Mouse (Mus musculus): Measurements from ENCODE around the gene Hcrt.

The Hcrt gene

GRCm38 (mm10) chr11:100749469-100749868, 13.3 kb downstream of the Hcrt start:
- no peaks in the 10 kb centered on the region for H3K9me3 ChIP-seq (ENCODE audit: low read length)
- no peak for TF ChIP-seq NANOG (IDR thresholded peaks at IDR 0.05; ENCODE audit: borderline replicate concordance, low read length)
- no peak for TF ChIP-seq POU5F1 (IDR thresholded peaks at IDR 0.05; ENCODE audit: borderline replicate concordance, low read length)
- no peak for TF ChIP-seq CTCF (conservative IDR thresholded peaks at IDR 0.05; ENCODE audit: low read length)
- H3K27me3 ChIP-seq (ENCODE audit: insufficient read depth, low read length): peaks cover 56% of the 10 kb centered on the region
- H3K36me3 ChIP-seq (ENCODE audit: insufficient read depth, low read length): no peaks in the 10 kb centered on the region
- H3K4me3 ChIP-seq (replicated peaks; ENCODE audit: low read length): peak overlapping the region; percentile 64
- peaks cover 52% of the 10 kb centered on the region for H3K4me1 ChIP-seq (replicated peaks; ENCODE audit: low read depth, low read length)

GRCm38 (mm10) chr11:100748620-100749019, 14.1 kb downstream of the Hcrt start:
- no peaks in the 10 kb centered on the region for H3K9me3 ChIP-seq (ENCODE audit: low read length)

GRCm38 (mm10) chr11:100747114-100747513, 15.6 kb downstream of the Hcrt start:
- H3K4me1 ChIP-seq (replicated peaks; ENCODE audit: low read depth, low read length): peaks cover 46% of the 10 kb centered on the region
- H3K9me3 ChIP-seq (ENCODE audit: low read length): no peaks in the 10 kb centered on the region
- H3K4me3 ChIP-seq (replicated peaks; ENCODE audit: low read length): no peak overlapping the region
- TF ChIP-seq POU5F1 (IDR thresholded peaks at IDR 0.05; ENCODE audit: borderline replicate concordance, low read length) (no peak), CTCF (conservative IDR thresholded peaks at IDR 0.05; ENCODE audit: low read length) (no peak), NANOG (IDR thresholded peaks at IDR 0.05; ENCODE audit: borderline replicate concordance, low read length) (no peak)
- no peaks in the 10 kb centered on the region for H3K36me3 ChIP-seq (ENCODE audit: insufficient read depth, low read length)
- peaks cover 49% of the 10 kb centered on the region for H3K27me3 ChIP-seq (ENCODE audit: insufficient read depth, low read length)

More at GRCm38 (mm10) chr11:100748620-100749019, 14.1 kb downstream of the Hcrt start:
- Histone ChIP-seq H3K36me3 (ENCODE audit: insufficient read depth, low read length) (no peaks in the 10 kb centered on the region), H3K4me1 (replicated peaks; ENCODE audit: low read depth, low read length) (peaks cover 52% of the 10 kb centered on the region), H3K27me3 (ENCODE audit: insufficient read depth, low read length) (peaks cover 51% of the 10 kb centered on the region), H3K4me3 (replicated peaks; ENCODE audit: low read length) (no peak overlapping the region)
- TF ChIP-seq NANOG (IDR thresholded peaks at IDR 0.05; ENCODE audit: borderline replicate concordance, low read length): no peak
- no peak for TF ChIP-seq POU5F1 (IDR thresholded peaks at IDR 0.05; ENCODE audit: borderline replicate concordance, low read length)
- no peak for TF ChIP-seq CTCF (conservative IDR thresholded peaks at IDR 0.05; ENCODE audit: low read length)

- Histone ChIP-seq H3K9me3 (ENCODE audit: low read length) (no peaks in the 10 kb centered on the region), H3K4me1 (replicated peaks; ENCODE audit: low read depth, low read length) (peaks cover 43% of the 10 kb centered on the region), H3K36me3 (ENCODE audit: insufficient read depth, low read length) (no peaks in the 10 kb centered on the region), H3K27me3 (ENCODE audit: insufficient read depth, low read length) (peaks cover 49% of the 10 kb centered on the region), H3K4me3 (replicated peaks; ENCODE audit: low read length) (no peak overlapping the region)
- no peak for TF ChIP-seq CTCF (conservative IDR thresholded peaks at IDR 0.05; ENCODE audit: low read length)
These were observed 16.2 kb downstream of the Hcrt start for GRCm38 (mm10) chr11:100746546-100746945.

- no peak for TF ChIP-seq NANOG (IDR thresholded peaks at IDR 0.05; ENCODE audit: borderline replicate concordance, low read length)
- no peak for TF ChIP-seq POU5F1 (IDR thresholded peaks at IDR 0.05; ENCODE audit: borderline replicate concordance, low read length)
- peak; percentile 38 for TF ChIP-seq CTCF (conservative IDR thresholded peaks at IDR 0.05; ENCODE audit: low read length)
- H3K27me3 ChIP-seq (ENCODE audit: insufficient read depth, low read length): peaks cover 41% of the 10 kb centered on the region
- no peaks in the 10 kb centered on the region for H3K9me3 ChIP-seq (ENCODE audit: low read length)
- peaks cover 40% of the 10 kb centered on the region for H3K4me1 ChIP-seq (replicated peaks; ENCODE audit: low read depth, low read length)
- H3K36me3 ChIP-seq (ENCODE audit: insufficient read depth, low read length): no peaks in the 10 kb centered on the region
- no peak overlapping the region for H3K4me3 ChIP-seq (replicated peaks; ENCODE audit: low read length)
These were observed 17.6 kb downstream of the Hcrt start for GRCm38 (mm10) chr11:100745085-100745484.

GRCm38 (mm10) chr11:100741348-100741747, 21.4 kb downstream of the Hcrt start:
- Histone ChIP-seq H3K4me1 (replicated peaks; ENCODE audit: low read depth, low read length) (peaks cover 35% of the 10 kb centered on the region), H3K36me3 (ENCODE audit: insufficient read depth, low read length) (peaks cover under 1% of the 10 kb centered on the region; the same call in 1 of the 2 replicates), H3K9me3 (ENCODE audit: low read length) (no peaks in the 10 kb centered on the region), H3K27me3 (ENCODE audit: insufficient read depth, low read length) (peaks cover 10% of the 10 kb centered on the region), H3K4me3 (replicated peaks; ENCODE audit: low read length) (no peak overlapping the region)
- no peak for TF ChIP-seq NANOG (IDR thresholded peaks at IDR 0.05; ENCODE audit: borderline replicate concordance, low read length)

GRCm38 (mm10) chr11:100738749-100739148, 24.0 kb downstream of the Hcrt start:
- peaks cover 45% of the 10 kb centered on the region for H3K4me1 ChIP-seq (replicated peaks; ENCODE audit: low read depth, low read length)
- no peaks in the 10 kb centered on the region for H3K9me3 ChIP-seq (ENCODE audit: low read length)
- H3K36me3 ChIP-seq (ENCODE audit: insufficient read depth, low read length): peaks cover 22% of the 10 kb centered on the region
- no peaks in the 10 kb centered on the region for H3K27me3 ChIP-seq (ENCODE audit: insufficient read depth, low read length)
- peak overlapping the region; percentile 100 for H3K4me3 ChIP-seq (replicated peaks; ENCODE audit: low read length)
- TF ChIP-seq POU5F1 (IDR thresholded peaks at IDR 0.05; ENCODE audit: borderline replicate concordance, low read length) (no peak), NANOG (IDR thresholded peaks at IDR 0.05; ENCODE audit: borderline replicate concordance, low read length) (no peak), CTCF (conservative IDR thresholded peaks at IDR 0.05; ENCODE audit: low read length) (no peak)

- TF ChIP-seq NANOG (IDR thresholded peaks at IDR 0.05; ENCODE audit: borderline replicate concordance, low read length): no peak
- H3K4me3 ChIP-seq (replicated peaks; ENCODE audit: low read length): peak within 1 kb of the TSS; percentile 100
These were observed 24.6 kb downstream of the Hcrt start, which contains the start of gene Rab5c for GRCm38 (mm10) chr11:100738066-100738604. TSS of gene Rab5c (minus strand) at chr11:100738215.

GRCm38 (mm10) chr11:100737105-100737733, 25.5 kb downstream of the Hcrt start:
- H3K4me3 ChIP-seq (replicated peaks; ENCODE audit: low read length): peak overlapping the region; percentile 100
- peaks cover 60% of the 10 kb centered on the region for H3K4me1 ChIP-seq (replicated peaks; ENCODE audit: low read depth, low read length)
- H3K36me3 ChIP-seq (ENCODE audit: insufficient read depth, low read length): peaks cover 36% of the 10 kb centered on the region
- TF ChIP-seq POU5F1 (IDR thresholded peaks at IDR 0.05; ENCODE audit: borderline replicate concordance, low read length): no peak
- TF ChIP-seq CTCF (conservative IDR thresholded peaks at IDR 0.05; ENCODE audit: low read length): no peak
- no peak for TF ChIP-seq NANOG (IDR thresholded peaks at IDR 0.05; ENCODE audit: borderline replicate concordance, low read length)
- no peaks in the 10 kb centered on the region for H3K27me3 ChIP-seq (ENCODE audit: insufficient read depth, low read length)
- no peaks in the 10 kb centered on the region for H3K9me3 ChIP-seq (ENCODE audit: low read length)

More at GRCm38 (mm10) chr11:100738066-100738604, 24.6 kb downstream of the Hcrt start, which contains the start of gene Rab5c:
- peaks cover 27% of the 10 kb centered on the region for H3K36me3 ChIP-seq (ENCODE audit: insufficient read depth, low read length)
- no peaks in the 10 kb centered on the region for H3K27me3 ChIP-seq (ENCODE audit: insufficient read depth, low read length)
- peaks cover 51% of the 10 kb centered on the region for H3K4me1 ChIP-seq (replicated peaks; ENCODE audit: low read depth, low read length)
- H3K9me3 ChIP-seq (ENCODE audit: low read length): no peaks in the 10 kb centered on the region

All from E14TG2a.4 (cell line).